Mouse (Mus musculus) lung, embryonic 15.5 days (tissue): Measurements from ENCODE around the gene Spty2d1. TPM values are rescaled to one million over a fixed set of nuclear protein-coding genes. Genes with fewer than 3 reads are reported as not detected.

Experiments used
- ATAC-seq: fragments of 200-750 bp; cut with Nextera tagmentation; 2 replicates; pipeline ENCODE4 v1.8.0; 2017; ENCODE audit warnings: moderate number of reproducible peaks, borderline replicate concordance; ENCODE audit not compliant: low FRiP score, low TSS enrichment; ENCODE audit errors: extremely low read depth
- H3K27ac ChIP-seq: fragments of 300-500 bp; sonication (generic); 2 replicates; pipeline ENCODE4 v1.5.1; 2015; ENCODE audit warnings: moderate library complexity, mild to moderate bottlenecking, inconsistent platforms
- H3K27me3 ChIP-seq: fragments of 300-500 bp; sonication (generic); 2 replicates; pipeline ENCODE4 v1.6.1; 2015; ENCODE audit warnings: inconsistent platforms
- H3K36me3 ChIP-seq: fragments of 300-500 bp; sonication (generic); 2 replicates; pipeline ENCODE4 v1.6.1; 2015; ENCODE audit warnings: inconsistent platforms
- H3K4me1 ChIP-seq: fragments of 300-500 bp; sonication (generic); 2 replicates; pipeline ENCODE4 v1.6.1; 2015; ENCODE audit warnings: inconsistent platforms
- H3K4me2 ChIP-seq: fragments of 300-500 bp; sonication (generic); 2 replicates; pipeline ENCODE4 v1.6.1; 2015; ENCODE audit warnings: inconsistent platforms, mild to moderate bottlenecking, moderate library complexity
- H3K4me3 ChIP-seq: fragments of 300-500 bp; sonication (generic); 2 replicates; pipeline ENCODE4 v1.5.1; 2015; ENCODE audit warnings: mild to moderate bottlenecking, inconsistent platforms
- H3K9ac ChIP-seq: fragments of 300-500 bp; sonication (generic); 2 replicates; pipeline ENCODE4 v1.6.1; 2015; ENCODE audit warnings: inconsistent platforms
- H3K9me3 ChIP-seq: fragments of 300-500 bp; sonication (generic); 2 replicates; pipeline ENCODE4 v1.6.1; 2016; ENCODE audit warnings: inconsistent platforms
- WGBS: fragments of 180-500 bp; shearing (Covaris S2); methylation state at CpG from one replicate; pipeline ENCODE4 v1.1.7; 2015; 5-methylcytosine and 5-hydroxymethylcytosine counted together
- polyA plus RNA-seq: library from polyadenylated mRNA; unstranded; fragments of >200 nt; fragmentation: Nextera tagmentation; extraction: Ambion mirVana; gene quantifications from 2 replicates; pipeline ENCODE4 v1.2.1, GENCODE M21; 2015

The Spty2d1 gene
- polyA plus RNA-seq, 1 experiment from 2014 or later, result 23.3 TPM

GRCm38 (mm10) chr7:47019641-47020040 lies 11.4 kb upstream of the Spty2d1 start:
- Histone ChIP-seq H3K27me3 (no peaks in the 10 kb centered on the region), H3K9me3 (no peaks in the 10 kb centered on the region), H3K4me1 (peaks cover 37% of the 10 kb centered on the region), H3K9ac (no peak overlapping the region), H3K36me3 (no peaks in the 10 kb centered on the region), H3K27ac (peak overlapping the region; percentile 3; the same call in 1 of the 2 replicates), H3K4me3 (no peak overlapping the region), H3K4me2 (no peak overlapping the region)
- 49% methylated on average over 5 of the region's 5 CpGs for WGBS
- ATAC-seq, result no peak

GRCm38 (mm10) chr7:47017146-47017545 lies 8.9 kb upstream of the Spty2d1 start:
- Histone ChIP-seq H3K4me1 (peaks cover 40% of the 10 kb centered on the region), H3K27me3 (no peaks in the 10 kb centered on the region), H3K4me3 (no peak overlapping the region), H3K27ac (no peak overlapping the region), H3K9ac (no peak overlapping the region), H3K9me3 (no peaks in the 10 kb centered on the region), H3K36me3 (no peaks in the 10 kb centered on the region), H3K4me2 (no peak overlapping the region)
- 67% methylated on average over 7 of the region's 7 CpGs for WGBS
- no peak for ATAC-seq

- no peak overlapping the region for H3K9ac ChIP-seq
- H3K4me1 ChIP-seq, result peaks cover 40% of the 10 kb centered on the region
- no peak for ATAC-seq
- H3K9me3 ChIP-seq, result no peaks in the 10 kb centered on the region
- H3K4me2 ChIP-seq, result no peak overlapping the region
- no peak overlapping the region for H3K4me3 ChIP-seq
- H3K36me3 ChIP-seq, result no peaks in the 10 kb centered on the region
- no peaks in the 10 kb centered on the region for H3K27me3 ChIP-seq
- WGBS, result 77% methylated on average over 3 of the region's 3 CpGs
- H3K27ac ChIP-seq, result no peak overlapping the region
Observed at GRCm38 (mm10) chr7:47016602-47017001, 8.4 kb upstream of the Spty2d1 start.

- Histone ChIP-seq H3K27me3 (no peaks in the 10 kb centered on the region), H3K36me3 (no peaks in the 10 kb centered on the region), H3K4me3 (no peak overlapping the region), H3K9me3 (no peaks in the 10 kb centered on the region), H3K4me1 (peaks cover 30% of the 10 kb centered on the region), H3K9ac (no peak overlapping the region), H3K27ac (peak overlapping the region; percentile 73), H3K4me2 (peak overlapping the region; percentile 24)
- 7% methylated on average over 6 of the region's 6 CpGs for WGBS
- ATAC-seq, result peak; percentile 99
Observed at GRCm38 (mm10) chr7:47015390-47016065, 7.3 kb upstream of the Spty2d1 start.

- WGBS, result 47% methylated on average over 10 of the region's 11 CpGs
- Histone ChIP-seq H3K9me3 (no peaks in the 10 kb centered on the region), H3K36me3 (no peaks in the 10 kb centered on the region), H3K27ac (peak overlapping the region; percentile 73), H3K9ac (no peak overlapping the region), H3K4me3 (no peak overlapping the region), H3K27me3 (no peaks in the 10 kb centered on the region), H3K4me1 (peaks cover 25% of the 10 kb centered on the region), H3K4me2 (no peak overlapping the region)
- no peak for ATAC-seq
Observed at GRCm38 (mm10) chr7:47014564-47015389, 6.6 kb upstream of the Spty2d1 start.

GRCm38 (mm10) chr7:47013131-47013767 lies 5.0 kb upstream of the Spty2d1 start:
- H3K27ac ChIP-seq, result no peak overlapping the region; the same call in 1 of the 2 replicates
- H3K4me3 ChIP-seq, result no peak overlapping the region
- no peak for ATAC-seq
- peaks cover 23% of the 10 kb centered on the region for H3K4me1 ChIP-seq
- no peak overlapping the region for H3K4me2 ChIP-seq
- WGBS, result 33% methylated on average over 9 of the region's 9 CpGs
- no peaks in the 10 kb centered on the region for H3K36me3 ChIP-seq
- H3K9me3 ChIP-seq, result no peaks in the 10 kb centered on the region
- H3K9ac ChIP-seq, result no peak overlapping the region
- no peaks in the 10 kb centered on the region for H3K27me3 ChIP-seq

- H3K27me3 ChIP-seq, result no peaks in the 10 kb centered on the region
- peaks cover 32% of the 10 kb centered on the region for H3K4me1 ChIP-seq
- peak overlapping the region; percentile 83 for H3K4me2 ChIP-seq
- H3K4me3 ChIP-seq, result peak overlapping the region; percentile 92
- under 1% methylated on average over 25 of the region's 25 CpGs for WGBS
- H3K9me3 ChIP-seq, result no peaks in the 10 kb centered on the region
- H3K36me3 ChIP-seq, result no peaks in the 10 kb centered on the region
- H3K27ac ChIP-seq, result peak overlapping the region; percentile 97
- ATAC-seq, result peak; percentile 64; the same call in 1 of the 2 replicates
- H3K9ac ChIP-seq, result peak overlapping the region; percentile 85
Observed at GRCm38 (mm10) chr7:47007818-47008167, 418 bp downstream of the Spty2d1 start.

GRCm38 (mm10) chr7:47007109-47007780 lies 966 bp downstream of the Spty2d1 start:
- Histone ChIP-seq H3K36me3 (no peaks in the 10 kb centered on the region), H3K4me1 (peaks cover 37% of the 10 kb centered on the region), H3K4me3 (peak overlapping the region; percentile 92), H3K4me2 (peak overlapping the region; percentile 83), H3K27ac (peak overlapping the region; percentile 97), H3K9me3 (no peaks in the 10 kb centered on the region), H3K27me3 (no peaks in the 10 kb centered on the region), H3K9ac (peak overlapping the region; percentile 85)
- 11% methylated on average over 21 of the region's 21 CpGs for WGBS
- no peak for ATAC-seq

GRCm38 (mm10) chr7:47003411-47004115 lies 4.6 kb downstream of the Spty2d1 start:
- Histone ChIP-seq H3K27ac (no peak overlapping the region), H3K4me3 (no peak overlapping the region), H3K9ac (no peak overlapping the region), H3K27me3 (no peaks in the 10 kb centered on the region), H3K4me1 (peaks cover 54% of the 10 kb centered on the region), H3K36me3 (peaks cover 8% of the 10 kb centered on the region; the same call in 1 of the 2 replicates), H3K4me2 (no peak overlapping the region), H3K9me3 (no peaks in the 10 kb centered on the region)
- no peak for ATAC-seq
- 51% methylated on average over 3 of the region's 3 CpGs for WGBS

GRCm38 (mm10) chr7:47001900-47002275 lies 6.3 kb downstream of the Spty2d1 start:
- H3K4me3 ChIP-seq, result no peak overlapping the region
- peaks cover 25% of the 10 kb centered on the region; the same call in 1 of the 2 replicates for H3K36me3 ChIP-seq
- WGBS, result 53% methylated on average over 4 of the region's 4 CpGs
- H3K27ac ChIP-seq, result no peak overlapping the region
- no peak overlapping the region for H3K9ac ChIP-seq
- H3K4me2 ChIP-seq, result no peak overlapping the region
- no peaks in the 10 kb centered on the region for H3K27me3 ChIP-seq
- ATAC-seq, result no peak
- H3K9me3 ChIP-seq, result no peaks in the 10 kb centered on the region
- H3K4me1 ChIP-seq, result peaks cover 50% of the 10 kb centered on the region
